Mouse (Mus musculus) limb, embryonic 14.5 days (tissue): ENCODE measurements at regions not wholly inside any gene's neighbourhood (a gene's known extent, or its start where the extent isn't known, plus 50 kb on each side); places are given as distances from the start of the nearest gene placed in this dataset.
"Not testable (repeated sequence)": the region's sequence is repeated elsewhere in the genome, so short reads cannot be mapped to it uniquely, and the experiment has no call there.

Source experiments
- ATAC-seq: fragments of 200-750 bp; cut with Nextera tagmentation; 2 replicates; pipeline ENCODE4 v1.8.0; 2017; ENCODE audit warnings: low read depth, moderate number of reproducible peaks, moderate TSS enrichment; ENCODE audit not compliant: low FRiP score
- DNase-seq: peaks from one replicate; pipeline ENCODE4 v3.0.0-alpha.2; 2015; ENCODE audit warnings: low spot score
- H3K27ac ChIP-seq: fragments of 300-500 bp; sonication (generic); replicated peaks from 2 replicates; pipeline ENCODE4 v1.5.1; 2014; ENCODE audit warnings: low read depth, mild to moderate bottlenecking, low read length, moderate library complexity, mixed read lengths
- H3K27me3 ChIP-seq: fragments of 300-500 bp; sonication (generic); 2 replicates; pipeline ENCODE4 v1.6.1; 2014; ENCODE audit warnings: low read length, mixed read lengths; ENCODE audit not compliant: control insufficient read depth, insufficient read depth
- H3K36me3 ChIP-seq: fragments of 300-500 bp; sonication (generic); 2 replicates; pipeline ENCODE4 v1.6.1; 2014; ENCODE audit warnings: mild to moderate bottlenecking, low read length, moderate library complexity, mixed read lengths; ENCODE audit not compliant: control insufficient read depth, insufficient read depth
- H3K4me1 ChIP-seq: fragments of 300-500 bp; sonication (generic); 2 replicates; pipeline ENCODE4 v1.6.1; 2014; ENCODE audit warnings: antibody characterized with exemption, low read length, mixed read lengths; ENCODE audit not compliant: control insufficient read depth, insufficient read depth
- H3K4me2 ChIP-seq: fragments of 300-500 bp; sonication (generic); replicated peaks from 2 replicates; pipeline ENCODE4 v1.6.1; 2014; ENCODE audit warnings: low read depth, mild to moderate bottlenecking, low read length, moderate library complexity; ENCODE audit not compliant: severe bottlenecking
- H3K4me3 ChIP-seq: fragments of 300-500 bp; sonication (generic); replicated peaks from 2 replicates; pipeline ENCODE4 v1.5.1; 2014; ENCODE audit warnings: low read length
- H3K9ac ChIP-seq: fragments of 300-500 bp; sonication (generic); 2 replicates; pipeline ENCODE4 v1.6.1; 2014; ENCODE audit warnings: mild to moderate bottlenecking, low read depth, low read length, moderate library complexity; ENCODE audit not compliant: severe bottlenecking
- H3K9me3 ChIP-seq: fragments of 300-500 bp; sonication (generic); 2 replicates; pipeline ENCODE4 v1.6.1; 2016; ENCODE audit warnings: low read length; ENCODE audit not compliant: control insufficient read depth
- POLR2A ChIP-seq: fragments of 200-500 bp; IDR thresholded peaks from 2 replicates; pipeline ENCODE4 v1.8.0; 2012; ENCODE audit warnings: inconsistent platforms, mild to moderate bottlenecking, moderate library complexity, borderline replicate concordance; ENCODE audit not compliant: insufficient read depth, insufficient read length; ENCODE audit errors: extremely low read depth
- WGBS: fragments of 180-500 bp; shearing (Covaris S2); extraction: QIAGEN DNeasy Blood & Tissue Kit; methylation state at CpG from one replicate; pipeline ENCODE4 v1.1.7; 2014; 5-methylcytosine and 5-hydroxymethylcytosine counted together

- Histone ChIP-seq H3K4me2 (no peak overlapping the region), H3K4me3 (no peak overlapping the region), H3K36me3 (no peaks in the 10 kb centered on the region), H3K27ac (no peak overlapping the region), H3K4me1 (no peaks in the 10 kb centered on the region), H3K9me3 (no peaks in the 10 kb centered on the region), H3K27me3 (no peaks in the 10 kb centered on the region), H3K9ac (no peak overlapping the region)
- DNase-seq, result no peak
- no peak for ATAC-seq
- 89% methylated on average over 1 of the region's 1 CpGs for WGBS
- no peak for TF ChIP-seq POLR2A
Measured at GRCm38 (mm10) chr11:13436433-13436832, 971.7 kb upstream of the Cobl start.

GRCm38 (mm10) chr11:13417881-13418280, 953.1 kb upstream of the Cobl start:
- H3K4me3 ChIP-seq, H3K27ac ChIP-seq, DNase-seq, H3K9me3 ChIP-seq, H3K36me3 ChIP-seq, H3K4me2 ChIP-seq, H3K9ac ChIP-seq, H3K4me1 ChIP-seq, H3K27me3 ChIP-seq, ATAC-seq: not testable (repeated sequence)
- WGBS, result 21% methylated on average over 2 of the region's 2 CpGs
